Mouse (Mus musculus): ENCODE measurements around the gene Pcare. TPM values are rescaled to one million over a fixed set of nuclear protein-coding genes. Genes with fewer than 3 reads are reported as not detected.
"Not testable (repeated sequence)": the region's sequence is repeated elsewhere in the genome, so short reads cannot be mapped to it uniquely, and the experiment has no call there.

Pcare gene
- total RNA-seq, 2 experiments from 2014 or later, result 0.10 to 0.18 TPM

DNA sequence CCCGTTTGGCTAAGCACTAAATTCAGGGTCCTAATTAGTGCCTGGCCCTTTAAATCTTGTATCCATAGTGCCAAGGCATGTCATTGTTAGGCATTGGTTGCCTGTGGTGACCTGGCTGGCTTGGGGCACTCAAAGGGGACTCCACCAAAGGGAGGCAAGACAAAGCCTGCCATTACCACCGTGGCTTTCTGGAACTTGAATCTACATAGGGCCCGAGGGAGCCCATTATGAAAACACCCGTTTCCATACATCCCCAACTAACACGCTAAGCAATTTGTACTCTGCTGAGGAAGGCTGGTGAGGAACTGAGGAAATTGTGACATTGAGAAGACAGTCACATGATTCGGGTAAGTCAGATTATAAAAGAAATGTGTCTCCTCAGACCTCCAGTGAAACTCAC, 16.9 kb upstream of the Pcare start:
- Histone ChIP-seq H3K4me3 (no peak overlapping the region), H3K27ac (no peak overlapping the region)
- DNase-seq (ENCODE audit: low spot score in 2 of 2), result no peak
- no peak for TF ChIP-seq CTCF (conservative IDR thresholded peaks at IDR 0.05)

DNA sequence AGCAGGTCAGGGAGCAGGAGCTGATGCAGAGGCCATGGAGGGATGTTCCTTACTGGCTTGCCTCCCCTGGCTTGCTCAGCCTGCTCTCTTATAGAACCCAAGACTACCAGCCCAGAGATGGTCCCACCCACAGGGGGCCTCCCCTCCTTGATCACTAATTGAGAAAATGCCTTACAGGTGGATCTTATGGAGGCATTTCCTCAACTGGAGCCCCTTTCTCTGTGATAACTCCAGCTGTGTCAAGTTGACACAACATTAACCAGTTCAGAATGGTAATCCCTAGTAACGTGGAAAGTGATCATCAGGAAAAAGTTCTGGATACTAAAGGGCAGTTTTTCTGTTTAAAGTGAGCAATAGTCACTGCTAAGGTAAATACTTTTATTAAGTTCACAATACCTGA, 15.5 kb upstream of the Pcare start, which contains the start of gene Clip4:
Clip4 (plus strand) TSS at position 301 of the 400 bp plus-strand sequence.
- not testable (repeated sequence) for DNase-seq (ENCODE audit: low spot score in 2 of 2); H3K4me3 ChIP-seq; H3K27ac ChIP-seq

DNA sequence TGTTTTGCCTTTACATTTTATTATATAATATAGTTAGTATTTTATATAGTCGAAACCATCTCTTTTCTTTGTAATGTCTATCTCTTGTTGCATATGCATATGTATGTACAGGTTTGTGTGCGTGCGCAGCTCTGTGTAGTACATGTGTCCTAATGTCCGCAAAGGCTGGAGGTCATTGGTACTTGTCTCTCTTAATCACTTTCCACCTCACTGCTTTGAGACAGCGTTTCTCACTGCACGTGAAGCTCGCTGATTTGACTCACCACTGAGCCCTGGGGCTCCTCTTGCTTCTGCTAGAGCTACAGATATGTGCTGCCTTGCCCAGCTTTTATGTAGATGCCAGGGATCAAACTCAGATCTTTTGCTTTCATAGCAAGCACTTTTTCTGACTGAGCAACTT, 7.8 kb upstream of the Pcare start:
- H3K27ac ChIP-seq, result no peak overlapping the region
- H3K4me3 ChIP-seq, result no peak overlapping the region
- TF ChIP-seq CTCF (conservative IDR thresholded peaks at IDR 0.05), result no peak
- no peak for DNase-seq (ENCODE audit: low spot score in 2 of 2)

DNA sequence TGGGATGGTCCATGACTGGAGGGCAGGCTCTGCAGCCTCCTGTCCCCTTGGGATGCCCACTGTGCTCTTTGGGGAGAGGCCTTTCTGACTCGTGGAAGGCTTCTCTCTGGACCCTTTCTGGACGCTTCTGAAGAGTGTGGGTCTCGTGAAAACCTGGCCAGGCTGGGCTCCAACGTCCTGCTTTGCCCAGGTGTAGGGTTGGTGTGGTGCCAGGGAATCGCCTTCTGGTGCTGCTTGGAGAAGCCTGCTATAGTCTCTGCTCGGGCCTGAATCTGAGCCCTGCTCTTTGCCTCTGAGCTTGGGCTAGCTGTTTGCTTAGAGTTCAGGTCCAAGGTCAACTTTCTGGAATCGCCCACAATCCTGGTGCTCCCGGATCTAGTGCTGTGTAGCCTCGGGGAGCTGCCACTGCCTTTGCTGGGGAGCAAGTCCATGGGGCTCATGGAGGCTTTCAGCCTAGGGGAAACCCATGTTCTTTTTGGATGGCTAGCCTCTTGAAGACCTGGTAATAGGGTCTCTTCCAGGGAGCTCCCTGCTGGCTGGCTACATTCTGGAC, 3.0 kb downstream of the Pcare start:
- H3K27ac ChIP-seq, result no peak overlapping the region
- DNase-seq (ENCODE audit: low spot score in 2 of 2), result no peak
- TF ChIP-seq CTCF (conservative IDR thresholded peaks at IDR 0.05), result no peak
- no peak overlapping the region for H3K4me3 ChIP-seq

DNA sequence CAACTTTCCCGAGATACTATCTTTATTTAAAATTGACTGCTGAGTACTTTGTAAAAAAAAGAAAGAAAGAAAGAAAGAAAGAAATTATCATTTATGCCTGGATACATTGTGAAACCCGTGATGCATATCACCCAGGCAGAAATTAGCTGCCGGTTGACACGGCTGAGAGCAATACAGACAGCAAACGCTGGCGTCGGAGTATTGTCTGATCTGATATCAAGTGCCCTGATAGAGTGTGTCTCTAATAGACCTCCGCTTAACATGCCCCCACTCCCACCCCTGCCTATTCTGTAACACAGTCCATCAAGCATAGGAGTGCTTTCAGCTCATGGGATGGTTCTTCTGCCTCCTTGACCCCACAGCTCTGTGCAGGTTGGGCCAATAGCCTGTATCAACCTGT, 5.1 kb downstream of the Pcare start:
- no peak for DNase-seq (ENCODE audit: low spot score in 2 of 2)
- Histone ChIP-seq H3K27ac (no peak overlapping the region), H3K4me3 (no peak overlapping the region)
- TF ChIP-seq CTCF (conservative IDR thresholded peaks at IDR 0.05), result no peak

DNA sequence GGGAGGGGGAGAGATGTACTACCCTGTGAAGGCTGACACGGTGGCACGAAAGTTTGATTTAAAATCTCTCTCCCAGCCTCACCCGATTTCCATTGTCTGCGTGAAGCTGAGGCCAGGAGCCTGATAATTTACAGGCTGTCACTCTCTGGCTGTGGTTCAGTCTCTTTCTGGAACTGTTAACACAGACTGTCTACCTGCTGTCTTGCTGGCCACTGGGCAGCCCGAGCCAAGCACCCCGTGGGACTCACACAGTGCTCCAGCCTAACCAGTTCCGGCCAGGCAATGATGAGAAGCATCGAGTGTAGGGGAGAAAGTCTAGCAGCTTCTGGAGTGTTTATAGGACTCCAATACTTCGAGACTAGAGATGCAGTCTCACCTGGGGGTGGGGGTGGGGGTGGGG, 6.6 kb downstream of the Pcare start:
- no peak for DNase-seq (ENCODE audit: low spot score in 2 of 2)
- no peak for TF ChIP-seq CTCF (conservative IDR thresholded peaks at IDR 0.05)
- Histone ChIP-seq H3K27ac (no peak overlapping the region), H3K4me3 (no peak overlapping the region)

DNA sequence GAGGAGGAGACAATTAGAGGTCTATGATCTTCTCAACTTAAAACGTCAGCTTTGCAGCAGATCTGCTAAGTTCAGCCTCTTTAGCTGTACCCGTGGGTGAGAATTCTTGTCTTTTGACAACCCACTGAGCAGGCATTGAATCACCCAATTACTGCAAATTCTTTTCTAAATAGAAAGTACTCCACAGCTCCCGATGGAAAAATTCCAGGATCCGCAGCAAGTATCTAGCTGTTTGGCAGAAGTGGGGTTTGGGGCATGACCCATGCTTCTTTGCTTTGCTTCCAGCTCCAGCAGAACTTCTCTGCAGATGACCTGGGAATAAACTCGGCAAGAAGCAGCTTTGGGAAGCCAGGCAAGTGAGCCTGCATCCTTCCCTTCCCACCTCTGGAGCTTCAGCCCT, 9.8 kb downstream of the Pcare start:
- peak overlapping the region; percentile 48; the same call in 1 of the 2 replicates for H3K27ac ChIP-seq
- TF ChIP-seq CTCF (conservative IDR thresholded peaks at IDR 0.05), result no peak
- DNase-seq (ENCODE audit: low spot score in 2 of 2), result peak; percentile 31 to 56

DNA sequence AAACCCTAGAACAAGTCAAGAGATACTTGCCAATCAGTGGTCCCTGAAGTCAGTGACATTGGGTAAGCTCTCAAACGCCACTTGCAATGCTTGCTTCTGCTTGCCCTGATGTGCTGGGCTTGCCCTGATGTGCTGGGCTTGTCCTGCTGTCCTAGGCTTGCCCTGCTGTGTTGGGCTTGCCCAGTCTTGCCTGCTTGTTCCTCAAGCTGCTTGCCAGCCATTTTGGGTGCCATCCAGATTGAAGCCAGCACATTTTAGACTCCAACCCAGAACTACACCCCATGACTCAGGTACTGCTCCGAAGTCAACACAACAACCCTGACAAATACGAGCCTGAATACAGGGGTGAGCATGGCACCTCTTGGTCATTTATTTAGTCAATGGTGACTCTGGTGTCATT, 10.5 kb downstream of the Pcare start:
- H3K4me3 ChIP-seq, result no peak overlapping the region
- no peak overlapping the region for H3K27ac ChIP-seq
- DNase-seq (ENCODE audit: low spot score in 2 of 2), result no peak
- TF ChIP-seq CTCF (conservative IDR thresholded peaks at IDR 0.05), result no peak

More for the DNA sequence above, 9.8 kb downstream of the Pcare start:
- H3K4me3 ChIP-seq, result no peak overlapping the region

DNA sequence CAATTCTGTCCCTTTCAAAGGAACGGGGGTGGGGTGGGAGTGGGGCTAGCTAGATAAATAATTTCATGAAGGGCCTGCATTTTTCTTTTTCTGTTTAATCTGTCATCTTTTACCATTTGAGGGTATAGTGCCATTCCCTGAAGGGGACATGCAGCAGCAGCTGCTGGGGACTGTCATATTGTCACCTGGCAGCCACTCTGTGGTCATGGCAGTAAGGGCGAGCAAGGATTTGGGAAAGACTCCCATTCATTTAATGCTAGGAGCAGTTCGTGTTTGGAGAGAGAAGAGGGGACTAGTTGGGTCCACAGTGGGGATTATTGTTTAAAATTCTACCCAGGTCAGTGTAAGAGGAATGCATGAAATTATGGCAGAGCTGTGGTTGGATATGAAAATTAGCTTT, 16.3 kb downstream of the Pcare start:
- Histone ChIP-seq H3K27ac (no peak overlapping the region), H3K4me3 (no peak overlapping the region)
- no peak for TF ChIP-seq CTCF (conservative IDR thresholded peaks at IDR 0.05)
- DNase-seq (ENCODE audit: low spot score in 2 of 2), result no peak

DNA sequence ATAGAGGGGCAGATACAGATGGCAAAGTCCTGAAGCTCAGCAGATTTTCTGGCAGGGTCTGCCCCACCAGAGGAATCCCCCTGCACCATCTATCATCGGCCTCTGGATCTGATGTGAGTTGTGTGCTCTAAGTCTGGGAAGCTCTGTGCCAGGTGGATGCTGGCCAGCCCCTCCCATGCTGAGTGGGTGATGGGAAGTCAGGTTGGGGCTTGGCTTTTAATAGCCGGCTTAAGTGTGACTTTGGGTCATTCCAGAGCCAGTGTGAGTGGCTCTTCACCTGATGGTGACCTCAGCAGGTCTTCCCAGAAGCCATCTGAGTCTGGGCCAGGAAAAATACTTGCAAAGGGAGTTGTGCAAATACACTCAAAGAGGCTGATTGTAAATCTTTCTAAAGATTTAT, 22.0 kb downstream of the Pcare start:
- TF ChIP-seq CTCF (conservative IDR thresholded peaks at IDR 0.05), result no peak
- H3K27ac ChIP-seq, result no peak overlapping the region

DNA sequence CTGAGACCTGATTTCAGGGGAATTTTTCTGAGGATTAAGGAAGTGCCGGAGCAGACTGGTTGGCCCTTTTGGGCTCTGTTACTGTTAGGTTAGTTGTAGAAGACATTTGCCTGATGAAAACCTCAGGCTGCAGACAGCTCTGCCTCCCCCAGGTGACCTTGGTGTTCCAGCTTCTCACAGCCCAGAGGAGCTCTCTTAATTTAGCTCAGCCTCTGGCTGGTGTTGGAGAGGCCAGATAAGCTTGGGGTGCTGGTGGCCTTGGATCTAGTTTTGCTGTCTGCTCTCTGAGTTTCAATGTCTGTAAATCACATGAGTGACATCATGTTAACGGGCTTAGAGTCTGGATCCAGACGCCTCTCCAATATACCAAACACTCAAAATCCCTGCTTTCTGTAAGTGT, 31.7 kb downstream of the Pcare start:
- TF ChIP-seq CTCF (conservative IDR thresholded peaks at IDR 0.05), result no peak
- H3K27ac ChIP-seq, result no peak overlapping the region
- DNase-seq (ENCODE audit: low spot score in 2 of 2), result no peak
- no peak overlapping the region for H3K4me3 ChIP-seq

More for the DNA sequence above, 22.0 kb downstream of the Pcare start:
- no peak overlapping the region for H3K4me3 ChIP-seq
- DNase-seq (ENCODE audit: low spot score in 2 of 2), result no peak

DNA sequence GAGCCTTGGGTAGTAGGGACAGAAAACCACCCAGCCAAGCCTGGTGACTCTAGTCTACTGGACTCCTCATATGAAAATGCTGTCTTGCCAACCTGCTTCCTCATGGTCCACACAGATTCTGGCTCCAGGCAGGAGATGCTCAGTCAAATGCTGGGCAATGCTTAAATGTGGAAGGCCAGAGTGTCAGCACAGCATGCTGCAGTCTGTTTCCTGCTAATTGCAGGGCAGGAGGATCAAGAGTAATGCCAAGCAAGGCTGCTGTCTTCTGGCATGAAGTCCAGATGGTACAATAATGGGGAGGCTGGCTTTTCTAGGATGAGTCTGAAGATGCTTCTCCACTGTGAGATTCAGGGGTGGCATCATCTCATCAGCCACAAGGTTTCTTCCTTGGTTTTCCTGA, 32.3 kb downstream of the Pcare start:
- no peak for TF ChIP-seq CTCF (conservative IDR thresholded peaks at IDR 0.05)
- Histone ChIP-seq H3K4me3 (no peak overlapping the region), H3K27ac (no peak overlapping the region)
- no peak for DNase-seq (ENCODE audit: low spot score in 2 of 2)

DNA sequence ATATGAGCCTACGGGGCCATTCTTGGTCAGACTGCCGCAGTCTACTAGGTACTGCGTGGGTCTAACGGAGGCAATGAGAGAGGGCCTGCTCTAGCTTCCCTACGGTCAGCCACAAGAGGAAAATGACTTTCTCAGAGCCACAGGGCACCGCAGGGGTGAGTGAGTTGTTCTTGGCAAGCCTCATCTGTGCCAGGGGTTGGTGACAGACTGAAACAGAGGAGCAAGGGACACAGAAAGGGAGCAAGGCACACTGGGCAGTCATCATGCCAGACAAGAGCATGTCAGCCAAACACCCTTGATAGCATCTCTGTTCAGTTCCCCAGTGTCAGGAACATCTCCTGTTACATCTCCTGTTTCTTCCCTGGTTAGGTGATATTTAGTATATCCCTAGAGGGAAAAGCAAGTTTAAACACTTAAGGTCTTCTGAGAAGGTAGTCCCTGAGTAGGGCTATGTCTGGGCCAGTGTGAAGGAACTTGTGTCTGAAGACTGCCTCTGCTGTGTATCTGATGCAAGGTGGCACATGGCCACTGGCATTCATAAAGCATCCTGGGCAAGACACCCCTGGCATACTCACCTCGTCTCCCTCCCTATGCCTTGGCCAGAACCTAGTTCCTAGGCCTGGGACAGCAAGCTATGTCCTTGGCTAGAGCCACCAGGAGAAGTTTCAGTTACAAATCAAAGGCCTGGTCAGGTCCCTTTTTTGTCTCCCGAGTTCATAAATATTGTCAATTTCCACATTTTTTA, 34.6 kb downstream of the Pcare start:
- no peak for DNase-seq (ENCODE audit: low spot score in 2 of 2)
- Histone ChIP-seq H3K4me3 (no peak overlapping the region), H3K27ac (no peak overlapping the region)
- no peak for TF ChIP-seq CTCF (conservative IDR thresholded peaks at IDR 0.05)

DNA sequence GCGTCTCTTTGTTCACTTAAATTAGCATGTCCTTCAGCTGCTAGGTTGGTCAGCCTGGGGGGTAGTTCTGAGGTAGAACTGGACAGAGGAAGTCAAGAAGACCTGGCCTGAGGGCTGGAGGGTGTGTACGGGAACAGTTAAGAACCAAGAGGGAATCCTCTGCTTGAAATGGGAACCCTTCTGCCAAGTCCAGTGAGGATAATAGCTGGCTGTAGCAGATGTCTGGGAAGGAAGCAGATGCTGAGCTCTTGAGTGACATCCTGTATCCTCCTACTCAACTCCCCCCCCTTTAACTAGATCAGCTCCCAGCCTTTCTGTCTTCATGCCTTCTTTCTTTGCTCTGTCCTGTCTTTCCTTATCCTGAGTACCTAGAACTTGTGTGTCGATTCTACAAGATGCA, 37.7 kb downstream of the Pcare start:
- TF ChIP-seq CTCF (conservative IDR thresholded peaks at IDR 0.05), result no peak
- H3K4me3 ChIP-seq, result no peak overlapping the region
- DNase-seq (ENCODE audit: low spot score in 2 of 2), result peak; percentile 51 to 69
- peak overlapping the region; percentile 70; the same call in 1 of the 2 replicates for H3K27ac ChIP-seq

All from layer of hippocampus, adult 2 months (tissue).